Mouse (Mus musculus): ENCODE measurements around the gene Atg16l1.

The Atg16l1 gene

GRCm38 (mm10) chr1:87755641-87756470 lies at the start of gene Atg16l1:
Gene Atg16l1 (plus strand): TSS chr1:87755870.
- peak; percentile 92 to 96 for DNase-seq (ENCODE audit: low spot score in 2 of 2)

GRCm38 (mm10) chr1:87706361-87706760 lies 49.3 kb upstream of the Atg16l1 start:
- DNase-seq (ENCODE audit: low spot score in 2 of 2): no peak

- peak; percentile 53 to 61 for DNase-seq (ENCODE audit: low spot score in 2 of 2)
These were observed 46.6 kb upstream of the Atg16l1 start for GRCm38 (mm10) chr1:87709020-87709419.

- DNase-seq (ENCODE audit: low spot score in 2 of 2): no peak
These were observed 45.9 kb upstream of the Atg16l1 start for GRCm38 (mm10) chr1:87709661-87710270.

- no peak for DNase-seq (ENCODE audit: low spot score in 2 of 2)
These were observed 43.6 kb upstream of the Atg16l1 start for GRCm38 (mm10) chr1:87711938-87712613.

GRCm38 (mm10) chr1:87712614-87712971 lies 43.1 kb upstream of the Atg16l1 start:
- DNase-seq (ENCODE audit: low spot score in 2 of 2): no peak

GRCm38 (mm10) chr1:87721382-87721781 lies 34.3 kb upstream of the Atg16l1 start:
- DNase-seq (ENCODE audit: low spot score in 2 of 2): peak; percentile 43 to 53

GRCm38 (mm10) chr1:87722081-87722480 lies 33.6 kb upstream of the Atg16l1 start:
- no peak for DNase-seq (ENCODE audit: low spot score in 2 of 2)

GRCm38 (mm10) chr1:87723351-87723750 lies 32.3 kb upstream of the Atg16l1 start:
- DNase-seq (ENCODE audit: low spot score in 2 of 2): no peak

- no peak for DNase-seq (ENCODE audit: low spot score in 2 of 2)
These were observed 26.6 kb upstream of the Atg16l1 start for GRCm38 (mm10) chr1:87729070-87729469.

GRCm38 (mm10) chr1:87729850-87730249 lies 25.8 kb upstream of the Atg16l1 start:
- no peak for DNase-seq (ENCODE audit: low spot score in 2 of 2)

- no peak for DNase-seq (ENCODE audit: low spot score in 2 of 2)
These were observed 25.4 kb upstream of the Atg16l1 start for GRCm38 (mm10) chr1:87730271-87730670.

- DNase-seq (ENCODE audit: low spot score in 2 of 2): no peak
These were observed 22.5 kb upstream of the Atg16l1 start for GRCm38 (mm10) chr1:87733212-87733611.

GRCm38 (mm10) chr1:87734153-87734552 lies 21.5 kb upstream of the Atg16l1 start:
- no peak for DNase-seq (ENCODE audit: low spot score in 2 of 2)

GRCm38 (mm10) chr1:87740584-87741290 lies 14.9 kb upstream of the Atg16l1 start:
- no peak for DNase-seq (ENCODE audit: low spot score in 2 of 2)

- DNase-seq (ENCODE audit: low spot score in 2 of 2): no peak
These were observed 6.2 kb upstream of the Atg16l1 start for GRCm38 (mm10) chr1:87749360-87749973.

- no peak for DNase-seq (ENCODE audit: low spot score in 2 of 2)
These were observed 8.2 kb downstream of the Atg16l1 start for GRCm38 (mm10) chr1:87763821-87764220.

GRCm38 (mm10) chr1:87765741-87766140 lies 10.1 kb downstream of the Atg16l1 start:
- DNase-seq (ENCODE audit: low spot score in 2 of 2): no peak

- no peak for DNase-seq (ENCODE audit: low spot score in 2 of 2)
These were observed 10.6 kb downstream of the Atg16l1 start for GRCm38 (mm10) chr1:87766233-87766632.

- no peak for DNase-seq (ENCODE audit: low spot score in 2 of 2)
These were observed 13.6 kb downstream of the Atg16l1 start for GRCm38 (mm10) chr1:87769263-87769662.

GRCm38 (mm10) chr1:87770486-87770885 lies 14.8 kb downstream of the Atg16l1 start:
- DNase-seq (ENCODE audit: low spot score in 2 of 2): no peak

GRCm38 (mm10) chr1:87771724-87772123 lies 16.1 kb downstream of the Atg16l1 start:
- DNase-seq (ENCODE audit: low spot score in 2 of 2): no peak

Measured in frontal cortex, postnatal 10 days (tissue).